Mouse (Mus musculus): ENCODE data around the gene Phlpp1.
A peak's percentile ranks its signal among the peaks of the same experiment; 100 is the strongest.

The Phlpp1 gene

GRCm38 (mm10) chr1:106400900-106401634 lies 229.5 kb downstream of the Phlpp1 start:
- Histone ChIP-seq H3K4me1 (replicated peaks; ENCODE audit: low read depth, low read length) (no peaks in the 10 kb centered on the region), H3K9me3 (ENCODE audit: low read length) (no peaks in the 10 kb centered on the region), H3K27me3 (ENCODE audit: insufficient read depth, low read length) (no peaks in the 10 kb centered on the region), H3K4me3 (replicated peaks; ENCODE audit: low read length) (no peak overlapping the region), H3K36me3 (ENCODE audit: insufficient read depth, low read length) (no peaks in the 10 kb centered on the region)
- no peak for TF ChIP-seq POU5F1 (IDR thresholded peaks at IDR 0.05; ENCODE audit: borderline replicate concordance, low read length)
- TF ChIP-seq NANOG (IDR thresholded peaks at IDR 0.05; ENCODE audit: borderline replicate concordance, low read length) = no peak
- no peak for TF ChIP-seq CTCF (conservative IDR thresholded peaks at IDR 0.05; ENCODE audit: low read length)

GRCm38 (mm10) chr1:106403011-106403501 lies 231.5 kb downstream of the Phlpp1 start:
- no peak overlapping the region for H3K4me3 ChIP-seq (replicated peaks; ENCODE audit: low read length)
- TF ChIP-seq POU5F1 (IDR thresholded peaks at IDR 0.05; ENCODE audit: borderline replicate concordance, low read length) = no peak
- TF ChIP-seq NANOG (IDR thresholded peaks at IDR 0.05; ENCODE audit: borderline replicate concordance, low read length) = no peak
- no peak for TF ChIP-seq CTCF (conservative IDR thresholded peaks at IDR 0.05; ENCODE audit: low read length)
- H3K4me1 ChIP-seq (replicated peaks; ENCODE audit: low read depth, low read length) = no peaks in the 10 kb centered on the region
- H3K36me3 ChIP-seq (ENCODE audit: insufficient read depth, low read length) = no peaks in the 10 kb centered on the region
- H3K9me3 ChIP-seq (ENCODE audit: low read length) = peaks cover 12% of the 10 kb centered on the region
- H3K27me3 ChIP-seq (ENCODE audit: insufficient read depth, low read length) = no peaks in the 10 kb centered on the region

GRCm38 (mm10) chr1:106406852-106407251 lies 235.3 kb downstream of the Phlpp1 start:
- TF ChIP-seq NANOG (IDR thresholded peaks at IDR 0.05; ENCODE audit: borderline replicate concordance, low read length) = no peak
- no peak for TF ChIP-seq CTCF (conservative IDR thresholded peaks at IDR 0.05; ENCODE audit: low read length)
- TF ChIP-seq POU5F1 (IDR thresholded peaks at IDR 0.05; ENCODE audit: borderline replicate concordance, low read length) = no peak

GRCm38 (mm10) chr1:106407963-106408440 lies 236.4 kb downstream of the Phlpp1 start:
- Histone ChIP-seq H3K4me3 (replicated peaks; ENCODE audit: low read length) (no peak overlapping the region), H3K27me3 (ENCODE audit: insufficient read depth, low read length) (no peaks in the 10 kb centered on the region), H3K36me3 (ENCODE audit: insufficient read depth, low read length) (no peaks in the 10 kb centered on the region), H3K9me3 (ENCODE audit: low read length) (peaks cover 18% of the 10 kb centered on the region), H3K4me1 (replicated peaks; ENCODE audit: low read depth, low read length) (no peaks in the 10 kb centered on the region)
- TF ChIP-seq CTCF (conservative IDR thresholded peaks at IDR 0.05; ENCODE audit: low read length) (no peak), POU5F1 (IDR thresholded peaks at IDR 0.05; ENCODE audit: borderline replicate concordance, low read length) (no peak), NANOG (IDR thresholded peaks at IDR 0.05; ENCODE audit: borderline replicate concordance, low read length) (no peak)

More at GRCm38 (mm10) chr1:106406852-106407251, 235.3 kb downstream of the Phlpp1 start:
- Histone ChIP-seq H3K9me3 (ENCODE audit: low read length) (peaks cover 18% of the 10 kb centered on the region), H3K36me3 (ENCODE audit: insufficient read depth, low read length) (no peaks in the 10 kb centered on the region), H3K4me3 (replicated peaks; ENCODE audit: low read length) (no peak overlapping the region), H3K27me3 (ENCODE audit: insufficient read depth, low read length) (no peaks in the 10 kb centered on the region), H3K4me1 (replicated peaks; ENCODE audit: low read depth, low read length) (no peaks in the 10 kb centered on the region)

- no peak overlapping the region for H3K4me3 ChIP-seq (replicated peaks; ENCODE audit: low read length)
- H3K4me1 ChIP-seq (replicated peaks; ENCODE audit: low read depth, low read length) = no peaks in the 10 kb centered on the region
- TF ChIP-seq POU5F1 (IDR thresholded peaks at IDR 0.05; ENCODE audit: borderline replicate concordance, low read length) (no peak), CTCF (conservative IDR thresholded peaks at IDR 0.05; ENCODE audit: low read length) (no peak), NANOG (IDR thresholded peaks at IDR 0.05; ENCODE audit: borderline replicate concordance, low read length) (no peak)
- H3K27me3 ChIP-seq (ENCODE audit: insufficient read depth, low read length) = no peaks in the 10 kb centered on the region
- H3K36me3 ChIP-seq (ENCODE audit: insufficient read depth, low read length) = no peaks in the 10 kb centered on the region
- H3K9me3 ChIP-seq (ENCODE audit: low read length) = peaks cover 18% of the 10 kb centered on the region
These were observed 239.3 kb downstream of the Phlpp1 start for GRCm38 (mm10) chr1:106410858-106411257.

GRCm38 (mm10) chr1:106425128-106425936 lies 253.8 kb downstream of the Phlpp1 start:
- TF ChIP-seq POU5F1 (IDR thresholded peaks at IDR 0.05; ENCODE audit: borderline replicate concordance, low read length) (no peak), CTCF (conservative IDR thresholded peaks at IDR 0.05; ENCODE audit: low read length) (peak; percentile 93)
- H3K4me1 ChIP-seq (replicated peaks; ENCODE audit: low read depth, low read length) = no peaks in the 10 kb centered on the region
- no peaks in the 10 kb centered on the region; the same call in 1 of the 2 replicates for H3K9me3 ChIP-seq (ENCODE audit: low read length)
- no peak overlapping the region for H3K4me3 ChIP-seq (replicated peaks; ENCODE audit: low read length)
- H3K36me3 ChIP-seq (ENCODE audit: insufficient read depth, low read length) = no peaks in the 10 kb centered on the region
- H3K27me3 ChIP-seq (ENCODE audit: insufficient read depth, low read length) = no peaks in the 10 kb centered on the region

GRCm38 (mm10) chr1:106428170-106428569 lies 256.6 kb downstream of the Phlpp1 start:
- H3K4me3 ChIP-seq (replicated peaks; ENCODE audit: low read length) = no peak overlapping the region
- no peaks in the 10 kb centered on the region for H3K9me3 ChIP-seq (ENCODE audit: low read length)
- TF ChIP-seq POU5F1 (IDR thresholded peaks at IDR 0.05; ENCODE audit: borderline replicate concordance, low read length) = no peak
- no peak for TF ChIP-seq CTCF (conservative IDR thresholded peaks at IDR 0.05; ENCODE audit: low read length)
- TF ChIP-seq NANOG (IDR thresholded peaks at IDR 0.05; ENCODE audit: borderline replicate concordance, low read length) = no peak
- H3K4me1 ChIP-seq (replicated peaks; ENCODE audit: low read depth, low read length) = no peaks in the 10 kb centered on the region
- H3K36me3 ChIP-seq (ENCODE audit: insufficient read depth, low read length) = no peaks in the 10 kb centered on the region
- H3K27me3 ChIP-seq (ENCODE audit: insufficient read depth, low read length) = no peaks in the 10 kb centered on the region

- Histone ChIP-seq H3K36me3 (ENCODE audit: insufficient read depth, low read length) (no peaks in the 10 kb centered on the region), H3K9me3 (ENCODE audit: low read length) (no peaks in the 10 kb centered on the region), H3K27me3 (ENCODE audit: insufficient read depth, low read length) (no peaks in the 10 kb centered on the region), H3K4me3 (replicated peaks; ENCODE audit: low read length) (no peak overlapping the region), H3K4me1 (replicated peaks; ENCODE audit: low read depth, low read length) (no peaks in the 10 kb centered on the region)
- TF ChIP-seq POU5F1 (IDR thresholded peaks at IDR 0.05; ENCODE audit: borderline replicate concordance, low read length) = no peak
These were observed 257.0 kb downstream of the Phlpp1 start for GRCm38 (mm10) chr1:106428580-106428979.

All from E14TG2a.4 (cell line).